Mouse (Mus musculus) heart, postnatal 0 days (tissue): ENCODE data around the gene Eif2b1. TPM values are rescaled to one million over a fixed set of nuclear protein-coding genes. Genes with fewer than 3 reads are reported as not detected.
A peak's percentile ranks its signal among the peaks of the same experiment; 100 is the strongest.
"Not testable (repeated sequence)": the region's sequence is repeated elsewhere in the genome, so short reads cannot be mapped to it uniquely, and the experiment has no call there.

ENCODE experiments used
- ATAC-seq: fragments of 200-750 bp; cut with Nextera tagmentation; 2 replicates; pipeline ENCODE4 v1.8.0; 2017; ENCODE audit warnings: low read depth, moderate number of reproducible peaks, moderate library complexity; ENCODE audit not compliant: insufficient read depth
- DNase-seq: peaks from one replicate; pipeline ENCODE4 v3.0.0-alpha.2; 2016; ENCODE audit warnings: low spot score
- H3K27ac ChIP-seq: fragments of 300-500 bp; sonication (generic); 2 replicates; pipeline ENCODE4 v1.5.1; 2014; ENCODE audit warnings: low read depth, mild to moderate bottlenecking
- H3K27me3 ChIP-seq: fragments of 300-500 bp; sonication (generic); 2 replicates; pipeline ENCODE4 v1.6.1; 2014; ENCODE audit warnings: low read length, mixed read lengths; ENCODE audit not compliant: control insufficient read depth, insufficient read depth
- H3K36me3 ChIP-seq: fragments of 300-500 bp; sonication (generic); replicated peaks from 2 replicates; pipeline ENCODE4 v1.6.1; 2014; ENCODE audit warnings: low read length, mixed read lengths; ENCODE audit not compliant: control insufficient read depth, insufficient read depth
- H3K4me1 ChIP-seq: fragments of 300-500 bp; sonication (generic); 2 replicates; pipeline ENCODE4 v1.6.1; 2014; ENCODE audit warnings: antibody characterized with exemption; ENCODE audit not compliant: control insufficient read depth, insufficient read depth
- H3K4me2 ChIP-seq: fragments of 300-500 bp; sonication (generic); 2 replicates; pipeline ENCODE4 v1.6.1; 2014; ENCODE audit warnings: low read depth, mild to moderate bottlenecking, low read length, moderate library complexity
- H3K4me3 ChIP-seq: fragments of 300-500 bp; sonication (generic); 2 replicates; pipeline ENCODE4 v1.5.1; 2014; ENCODE audit warnings: low read depth, low read length
- H3K9ac ChIP-seq: fragments of 300-500 bp; sonication (generic); replicated peaks from 2 replicates; pipeline ENCODE4 v1.6.1; 2014; ENCODE audit warnings: low read depth, low read length, mixed read lengths
- H3K9me3 ChIP-seq: fragments of 300-500 bp; sonication (generic); replicated peaks from 2 replicates; pipeline ENCODE4 v1.6.1; 2016; ENCODE audit warnings: low read length; ENCODE audit not compliant: control insufficient read depth
- CTCF ChIP-seq: IDR thresholded peaks from 2 replicates; pipeline ENCODE4 v1.5.1; 2016; ENCODE audit warnings: antibody characterized with exemption, control low read depth, low read depth
- EP300 ChIP-seq: IDR thresholded peaks from 2 replicates; pipeline ENCODE4 v1.6.1; 2016; ENCODE audit warnings: antibody characterized with exemption, low read depth
- WGBS: fragments of 180-500 bp; shearing (Covaris S2); extraction: QIAGEN DNeasy Blood & Tissue Kit; methylation state at CpG from one replicate; pipeline ENCODE4 v1.1.7; 2014; 5-methylcytosine and 5-hydroxymethylcytosine counted together
- polyA plus RNA-seq: library from polyadenylated mRNA; unstranded; fragments of >200 nt; fragmentation: Nextera tagmentation; extraction: Ambion mirVana; gene quantifications from 2 replicates; pipeline ENCODE4 v1.2.1, GENCODE M21; 2015
- total RNA-seq: library from RNA; depleted of rRNA; stranded (reverse); fragments of >200 nt; gene quantifications from 2 replicates; pipeline ENCODE4 v1.2.3, GENCODE M21; 2014; ENCODE audit warnings: low replicate concordance

Eif2b1 gene
- total and polyA plus RNA-seq, 2 experiments from 2014 or later, result 49.5 to 58.6 TPM

- Histone ChIP-seq H3K9me3 (no peaks in the 10 kb centered on the region), H3K4me1 (no peaks in the 10 kb centered on the region), H3K9ac (no peak overlapping the region), H3K36me3 (no peaks in the 10 kb centered on the region), H3K27me3 (no peaks in the 10 kb centered on the region), H3K27ac (peak overlapping the region; percentile 56), H3K4me2 (no peak overlapping the region), H3K4me3 (no peak overlapping the region)
- ATAC-seq (peak; percentile 70), DNase-seq (no peak)
- TF ChIP-seq CTCF (no peak), EP300 (peak; percentile 52; the same call in 1 of the 2 replicates)
- 68% methylated on average over 11 of the region's 11 CpGs for WGBS
Measured at GRCm38 (mm10) chr5:124614709-124615108, 35.8 kb upstream of the Eif2b1 start.

GRCm38 (mm10) chr5:124610965-124611364 lies 32.0 kb upstream of the Eif2b1 start:
- Histone ChIP-seq H3K27ac (no peak overlapping the region), H3K9me3 (no peaks in the 10 kb centered on the region), H3K4me1 (no peaks in the 10 kb centered on the region), H3K9ac (no peak overlapping the region), H3K4me2 (no peak overlapping the region), H3K27me3 (no peaks in the 10 kb centered on the region), H3K36me3 (no peaks in the 10 kb centered on the region), H3K4me3 (no peak overlapping the region)
- WGBS, result 73% methylated on average over 10 of the region's 10 CpGs
- DNase-seq (no peak), ATAC-seq (no peak)
- TF ChIP-seq CTCF (no peak), EP300 (no peak)

DNA sequence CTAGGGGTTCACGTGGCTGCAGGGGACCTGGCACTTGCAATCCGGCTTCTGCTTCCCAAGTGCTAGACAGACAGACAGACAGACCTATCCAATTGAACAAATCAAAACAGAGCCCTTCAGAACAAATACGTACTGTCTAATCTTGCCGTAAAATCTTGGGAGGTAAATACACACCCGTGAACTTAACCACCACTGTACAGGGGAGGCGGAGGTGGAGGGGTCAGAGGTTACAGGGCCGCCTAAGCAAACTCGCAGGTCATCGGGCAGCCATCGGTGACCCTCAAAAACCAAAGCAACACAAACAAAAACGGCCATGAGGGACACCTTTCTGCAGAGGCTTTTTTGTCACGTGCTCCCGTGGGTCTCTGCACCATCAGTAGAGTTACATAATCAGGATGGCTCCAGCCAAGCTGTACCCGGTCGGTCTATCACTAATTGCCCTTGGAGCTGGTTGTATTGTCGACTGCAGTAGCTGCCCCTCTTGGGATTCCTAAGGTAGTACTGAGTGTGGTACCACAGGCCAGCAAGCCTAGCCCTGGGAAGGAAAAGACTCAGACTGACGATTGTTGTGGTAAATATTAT lies 26.2 kb upstream of the Eif2b1 start:
- ATAC-seq, result no peak
- Histone ChIP-seq H3K9ac (no peak overlapping the region), H3K9me3 (no peaks in the 10 kb centered on the region), H3K27ac (no peak overlapping the region), H3K27me3 (no peaks in the 10 kb centered on the region), H3K4me3 (no peak overlapping the region), H3K4me1 (no peaks in the 10 kb centered on the region), H3K36me3 (no peaks in the 10 kb centered on the region), H3K4me2 (no peak overlapping the region)
- TF ChIP-seq CTCF (no peak), EP300 (no peak)
- 79% methylated on average over 17 of the region's 17 CpGs for WGBS
- no peak for DNase-seq

DNA sequence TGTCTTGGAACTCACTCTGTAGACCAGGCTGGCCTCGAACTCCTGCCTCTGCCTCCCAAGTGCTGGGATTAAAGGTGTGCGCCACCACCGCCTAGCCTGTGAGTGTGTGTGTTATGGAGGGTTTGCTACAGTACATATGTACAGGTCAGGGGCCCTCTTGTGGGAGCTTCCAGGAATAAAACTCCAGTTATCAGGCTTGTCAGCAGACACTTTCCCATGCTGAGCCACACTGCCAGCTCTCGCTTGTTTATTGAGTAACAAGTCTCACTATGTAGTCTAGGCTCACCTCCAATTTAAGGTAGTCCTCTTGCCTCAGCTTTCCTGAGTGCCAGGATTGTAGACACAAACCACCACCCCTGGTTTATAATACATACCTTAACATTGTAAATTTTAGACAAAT lies 25.4 kb upstream of the Eif2b1 start:
- Histone ChIP-seq H3K9me3 (no peaks in the 10 kb centered on the region), H3K9ac (no peak overlapping the region), H3K4me1 (0 out of 2 replicates have a peak, but pooled peaks cover under 1% of the 10 kb centered on the region), H3K4me2 (no peak overlapping the region), H3K27me3 (no peaks in the 10 kb centered on the region), H3K27ac (no peak overlapping the region), H3K36me3 (no peaks in the 10 kb centered on the region), H3K4me3 (no peak overlapping the region)
- TF ChIP-seq CTCF (no peak), EP300 (no peak)
- WGBS, result 53% methylated on average over 4 of the region's 4 CpGs
- no peak for DNase-seq
- ATAC-seq, result peak; percentile 36; the same call in 1 of the 2 replicates

- H3K4me1 ChIP-seq, result peaks cover 6% of the 10 kb centered on the region; the same call in 1 of the 2 replicates
- DNase-seq, result no peak
- WGBS, result 65% methylated on average over 5 of the region's 5 CpGs
- H3K9me3 ChIP-seq, result no peaks in the 10 kb centered on the region
- no peaks in the 10 kb centered on the region for H3K36me3 ChIP-seq
- H3K27me3 ChIP-seq, result no peaks in the 10 kb centered on the region
- no peak overlapping the region for H3K9ac ChIP-seq
- ATAC-seq, result no peak
- no peak overlapping the region for H3K4me2 ChIP-seq
- no peak overlapping the region for H3K27ac ChIP-seq
- no peak overlapping the region for H3K4me3 ChIP-seq
- TF ChIP-seq EP300 (no peak), CTCF (peak; percentile 64)
Measured at GRCm38 (mm10) chr5:124602349-124602748, 23.4 kb upstream of the Eif2b1 start.

GRCm38 (mm10) chr5:124599726-124600125 lies 20.8 kb upstream of the Eif2b1 start:
- not testable (repeated sequence) for ATAC-seq, H3K9ac ChIP-seq, H3K4me1 ChIP-seq, H3K4me3 ChIP-seq, H3K27ac ChIP-seq, DNase-seq, H3K4me2 ChIP-seq, H3K27me3 ChIP-seq, H3K9me3 ChIP-seq
- peaks cover 16% of the 10 kb centered on the region for H3K36me3 ChIP-seq
- 45% methylated on average over 8 of the region's 8 CpGs for WGBS
